Mouse (Mus musculus) ES-E14 (cell line): ENCODE results near the gene Fam171a1. TPM values are rescaled to one million over a fixed set of nuclear protein-coding genes. Genes with fewer than 3 reads are reported as not detected.
"Not testable (repeated sequence)": the region's sequence is repeated elsewhere in the genome, so short reads cannot be mapped to it uniquely, and the experiment has no call there.

Experiments
- DNase-seq: peaks from one replicate; pipeline ENCODE4 v3.0.0-alpha.2; 2013; ENCODE audit warnings: low read depth, low spot score
- H3K27ac ChIP-seq: 2 replicates; pipeline ENCODE4 v1.5.1; 2012; ENCODE audit warnings: low read depth, mild to moderate bottlenecking, low read length, moderate library complexity, mixed read lengths; ENCODE audit not compliant: poor library complexity, insufficient read depth, severe bottlenecking
- H3K36me3 ChIP-seq: 2 replicates; pipeline ENCODE4 v1.6.1; 2012; ENCODE audit warnings: mild to moderate bottlenecking, low read length, moderate library complexity, mixed read lengths; ENCODE audit not compliant: control insufficient read depth, poor library complexity, insufficient read depth, severe bottlenecking
- H3K4me1 ChIP-seq, 2 experiments: fragments of 150-350 bp in 1 of 2; sonication (generic) in 1 of 2; 2 replicates each; pipeline ENCODE4 v1.6.1; 2012; ENCODE audit warnings: low read length in 2 of 2, mild to moderate bottlenecking in 1 of 2, mixed read lengths in 1 of 2; ENCODE audit not compliant: control insufficient read depth in 2 of 2, insufficient read depth in 2 of 2, poor library complexity in 1 of 2
- H3K4me3 ChIP-seq, 2 experiments: fragments of 150-350 bp in 1 of 2; sonication (generic) in 1 of 2; 2 replicates each; pipeline ENCODE4 v1.5.1; 2012; ENCODE audit warnings: low read length in 2 of 2, low read depth in 1 of 2, mild to moderate bottlenecking in 1 of 2, mixed read lengths in 1 of 2; ENCODE audit not compliant: insufficient read depth in 1 of 2, poor library complexity in 1 of 2, severe bottlenecking in 1 of 2
- H3K9ac ChIP-seq: 2 replicates; pipeline ENCODE4 v1.6.1; 2012; ENCODE audit warnings: low read depth, mild to moderate bottlenecking, low read length, mixed read lengths; ENCODE audit not compliant: poor library complexity, insufficient read depth, severe bottlenecking
- H3K9me3 ChIP-seq: fragments of 150-350 bp; sonication (generic); 2 replicates; pipeline ENCODE4 v1.6.1; 2012; ENCODE audit warnings: low read depth, mild to moderate bottlenecking, low read length; ENCODE audit not compliant: control insufficient read depth, insufficient read depth
- CHD2 ChIP-seq: IDR thresholded peaks from 2 replicates; pipeline ENCODE4 v1.6.1; 2014; ENCODE audit warnings: mild to moderate bottlenecking, low read depth, low read length, inconsistent platforms
- HCFC1 ChIP-seq: IDR thresholded peaks from 2 replicates; pipeline ENCODE4 v1.6.1; 2012; ENCODE audit warnings: low read length, inconsistent platforms, borderline replicate concordance; ENCODE audit not compliant: insufficient read depth
- MAFK ChIP-seq: IDR thresholded peaks from 2 replicates; pipeline ENCODE4 v1.6.1; 2014; ENCODE audit warnings: mild to moderate bottlenecking, low read depth, low read length, inconsistent platforms; ENCODE audit not compliant: insufficient read depth
- ZC3H11A ChIP-seq: IDR thresholded peaks from 2 replicates; pipeline ENCODE4 v1.6.1; 2012; ENCODE audit warnings: low read depth, mild to moderate bottlenecking, inconsistent platforms, low read length, borderline replicate concordance
- ZNF384 ChIP-seq: IDR thresholded peaks from 2 replicates; pipeline ENCODE4 v1.6.1; 2012; ENCODE audit warnings: low read depth, low read length, inconsistent platforms
- in situ Hi-C, 2 experiments: fragments of 600-800 bp; cut with MboI; formaldehyde crosslinking; loops; one replicate each; pipeline ENCODE4 v1.15.1; 2025; ENCODE audit warnings: low sequenced_read_pairs in 2 of 2, inconsistent platforms in 1 of 2; ENCODE audit not compliant: unreplicated experiment in 2 of 2
- total RNA-seq: library from RNA; depleted of rRNA; stranded (reverse); fragments of 300-350 nt; gene quantifications from 2 replicates; pipeline ENCODE4 v1.2.3, GENCODE M21; 2012

Gene Fam171a1
- total RNA-seq, 1 experiment = 8.1 TPM

- Histone ChIP-seq H3K9me3 (no peaks in the 10 kb centered on the region), H3K9ac (no peak overlapping the region), H3K4me1 (no peaks in the 10 kb centered on the region), H3K4me3 (no peak overlapping the region), H3K36me3 (no peaks in the 10 kb centered on the region), H3K27ac (no peak overlapping the region)
- TF ChIP-seq ZC3H11A (no peak), ZNF384 (no peak), MAFK (no peak), CHD2 (no peak), HCFC1 (no peak)
- DNase-seq = no peak
- in situ Hi-C loops = no loop called here
These were observed 55.4 kb downstream of the Fam171a1 start for GRCm38 (mm10) chr2:3169403-3169747.

- Histone ChIP-seq H3K9ac (no peak overlapping the region), H3K4me3 (no peak overlapping the region), H3K4me1 (no peaks in the 10 kb centered on the region), H3K27ac (no peak overlapping the region), H3K36me3 (no peaks in the 10 kb centered on the region), H3K9me3 (no peaks in the 10 kb centered on the region)
- TF ChIP-seq CHD2 (no peak), ZC3H11A (no peak), HCFC1 (no peak), ZNF384 (no peak), MAFK (no peak)
- in situ Hi-C loops = no loop called here
- no peak for DNase-seq
These were observed 57.8 kb downstream of the Fam171a1 start for GRCm38 (mm10) chr2:3171774-3172173.

- no peak for DNase-seq
- in situ Hi-C loops = no loop called here
These were observed 58.6 kb downstream of the Fam171a1 start for GRCm38 (mm10) chr2:3172656-3173055.

GRCm38 (mm10) chr2:3174890-3175289 is 60.9 kb downstream of the Fam171a1 start:
- H3K9me3 ChIP-seq = no peaks in the 10 kb centered on the region
- no peaks in the 10 kb centered on the region for H3K4me1 ChIP-seq
- in situ Hi-C loops = no loop called here
- no peak for DNase-seq
- no peak overlapping the region for H3K4me3 ChIP-seq
- H3K27ac ChIP-seq = no peak overlapping the region
- no peaks in the 10 kb centered on the region for H3K36me3 ChIP-seq
- TF ChIP-seq HCFC1 = no peak
- no peak for TF ChIP-seq ZNF384
- TF ChIP-seq CHD2 = no peak
- no peak for TF ChIP-seq MAFK
- TF ChIP-seq ZC3H11A = no peak
- no peak overlapping the region for H3K9ac ChIP-seq

More at GRCm38 (mm10) chr2:3172656-3173055, 58.6 kb downstream of the Fam171a1 start:
- Histone ChIP-seq H3K4me1 (no peaks in the 10 kb centered on the region), H3K36me3 (no peaks in the 10 kb centered on the region), H3K4me3 (no peak overlapping the region), H3K9me3 (no peaks in the 10 kb centered on the region), H3K9ac (no peak overlapping the region), H3K27ac (no peak overlapping the region)
- TF ChIP-seq CHD2 (no peak), HCFC1 (no peak), ZNF384 (no peak), MAFK (no peak), ZC3H11A (no peak)

- H3K27ac ChIP-seq, H3K36me3 ChIP-seq, H3K4me1 ChIP-seq, in situ Hi-C loops, H3K9ac ChIP-seq, H3K9me3 ChIP-seq, H3K4me3 ChIP-seq: not testable (repeated sequence)
- peak; percentile 33 for DNase-seq
These were observed 62.0 kb downstream of the Fam171a1 start for GRCm38 (mm10) chr2:3175988-3176387.
